Mouse (Mus musculus) G1E-ER4 (cell line): ENCODE data around the gene Sowaha. TPM values are rescaled to one million over a fixed set of nuclear protein-coding genes. Genes with fewer than 3 reads are reported as not detected.

ENCODE experiments used
- GATA1 ChIP-seq: IDR thresholded peaks from one replicate; pipeline ENCODE4 v1.8.0; 2012; ENCODE audit warnings: low read length, inconsistent platforms
- polyA plus RNA-seq: library from polyadenylated mRNA; stranded (reverse); fragments of >175 nt; gene quantifications from 2 replicates; pipeline ENCODE4 v1.2.3, GENCODE M21; 2012

The Sowaha gene
- polyA plus RNA-seq, 1 experiment: 15.6 TPM

DNA sequence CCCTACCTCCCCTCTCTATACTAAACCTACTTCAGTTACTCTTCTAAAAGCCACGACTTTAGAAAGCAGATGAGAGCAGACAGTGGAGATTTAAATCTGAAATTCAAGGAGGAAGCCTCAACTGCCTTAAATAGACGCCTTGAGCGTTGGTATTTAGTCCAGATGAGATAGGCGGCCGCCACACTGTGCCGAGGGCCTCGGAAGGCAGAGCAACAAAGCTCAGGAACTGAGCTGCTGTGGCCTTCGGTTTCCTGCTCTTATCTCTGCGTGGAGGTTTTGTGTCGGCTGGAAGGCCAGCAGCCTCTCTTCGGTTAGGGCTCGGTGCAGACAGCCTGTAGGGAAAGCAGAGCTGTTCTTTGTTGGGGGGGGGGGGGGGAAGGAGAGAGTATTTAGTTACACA lies 38.2 kb downstream of the Sowaha start:
- TF ChIP-seq GATA1: no peak

DNA sequence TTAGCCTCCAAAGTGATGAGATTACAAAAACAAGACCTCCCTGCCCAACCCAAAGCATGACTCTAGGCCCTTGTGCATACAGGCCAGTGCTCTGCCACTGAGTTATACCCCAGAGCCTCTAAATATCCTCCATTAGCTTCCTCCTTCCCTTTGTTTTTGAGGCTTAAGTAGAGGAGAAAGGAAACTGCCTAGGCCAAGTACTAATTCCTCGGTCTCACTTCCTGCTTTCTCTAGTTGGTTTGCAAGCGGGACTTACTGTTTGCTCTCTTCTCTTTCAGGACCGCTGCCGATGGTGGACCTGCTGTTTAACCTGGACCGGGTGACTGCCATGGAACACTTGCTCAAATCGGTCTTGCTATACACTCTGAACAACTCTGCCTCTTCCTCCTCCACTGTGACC lies 43.7 kb downstream of the Sowaha start:
- no peak for TF ChIP-seq GATA1

DNA sequence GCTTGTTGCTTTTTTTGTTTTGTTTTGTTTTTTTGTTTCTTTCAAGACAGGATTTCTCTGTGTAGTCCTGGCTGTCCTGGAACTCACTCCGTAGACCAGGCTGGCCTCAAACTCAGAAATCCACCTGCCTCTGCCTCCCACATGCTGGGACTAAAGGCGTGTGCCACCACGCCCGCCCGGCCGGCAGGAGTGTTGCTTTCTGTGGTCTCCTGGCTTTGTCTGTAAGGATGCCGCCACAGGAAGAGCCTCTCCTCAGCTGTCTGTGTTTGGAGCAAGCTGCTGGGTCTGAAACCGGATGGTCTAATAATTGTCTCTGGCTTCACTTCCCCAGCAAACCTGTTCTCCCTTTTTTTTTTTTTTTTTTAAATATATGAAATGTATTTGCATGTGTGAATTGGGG lies 44.6 kb downstream of the Sowaha start:
- TF ChIP-seq GATA1: no peak

GRCm38 (mm10) chr11:53433057-53433456 lies 47.0 kb downstream of the Sowaha start:
- TF ChIP-seq GATA1: no peak

DNA sequence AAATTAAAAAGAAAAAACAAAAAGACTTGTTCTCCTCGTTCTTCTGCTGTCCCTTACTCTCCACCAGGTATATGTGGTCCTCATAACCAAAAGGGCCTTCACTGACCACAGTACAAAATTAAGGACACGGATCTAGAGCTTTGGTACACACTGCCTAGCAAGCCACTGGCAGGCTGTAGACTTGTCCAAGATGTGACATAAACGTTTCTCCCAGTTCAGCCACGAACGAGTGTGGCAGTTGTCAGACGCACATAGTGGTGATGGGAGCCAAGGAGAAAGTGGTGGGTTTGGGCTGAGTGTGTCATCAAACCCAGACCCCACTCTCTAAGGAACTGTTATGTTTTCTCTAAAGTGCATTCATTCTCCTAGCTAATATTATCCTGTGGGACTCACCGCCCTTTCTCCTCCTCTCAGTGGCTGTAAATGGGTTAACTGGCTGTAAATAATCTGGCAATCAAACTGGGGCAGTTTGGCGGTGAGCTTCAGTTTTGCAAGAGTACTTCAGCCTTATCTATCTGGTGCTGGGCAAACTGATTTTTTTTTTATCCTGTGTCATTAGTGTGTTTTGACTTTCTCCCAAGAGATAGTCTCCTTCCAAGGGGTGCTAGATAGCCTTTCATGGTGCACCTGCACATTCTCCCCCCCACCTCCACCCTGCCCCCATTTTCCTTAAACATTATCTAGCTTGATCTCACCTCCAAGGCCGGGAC lies 48.6 kb downstream of the Sowaha start:
- no peak for TF ChIP-seq GATA1

DNA sequence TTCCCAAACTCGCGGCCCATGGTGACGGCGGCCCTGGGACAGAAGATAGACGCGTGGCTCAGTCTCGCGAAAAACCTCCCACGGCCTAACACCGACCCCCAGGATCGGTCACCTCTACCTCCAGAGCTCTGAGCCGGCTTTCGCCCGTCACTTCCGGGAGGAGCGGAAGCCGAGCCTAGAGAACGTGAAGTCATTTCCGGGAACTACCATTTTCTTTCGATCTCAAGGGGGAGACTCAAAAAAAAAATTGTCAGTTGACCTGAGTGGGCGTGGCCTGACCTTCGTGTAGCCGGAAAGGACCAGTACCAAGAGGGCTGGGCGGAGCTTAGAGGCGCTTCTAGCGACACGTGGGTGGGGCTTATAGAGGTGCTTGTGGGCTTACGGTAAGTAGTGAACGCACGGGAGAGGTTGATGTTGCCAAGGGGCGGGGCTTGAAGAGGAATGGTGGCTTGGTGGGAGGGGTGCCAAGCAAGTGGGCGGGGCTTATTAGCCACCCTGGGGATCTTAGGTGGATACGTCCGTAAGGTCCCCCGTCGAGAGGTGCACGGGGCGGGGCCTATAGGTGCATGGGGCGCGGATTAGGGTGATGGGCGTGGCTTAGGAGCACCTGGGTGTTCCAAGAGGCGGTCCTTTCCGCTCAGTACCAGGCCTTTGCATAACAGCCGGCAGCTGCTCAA lies 49.3 kb downstream of the Sowaha start, which contains the start of the genes Uqcrq and Gdf9:
Uqcrq (minus strand) TSS at position 162 of the 677 bp plus-strand sequence.
Gdf9 (plus strand) TSS at position 354 of the 677 bp plus-strand sequence.
- no peak for TF ChIP-seq GATA1

GRCm38 (mm10) chr11:53430300-53430669 lies 49.8 kb downstream of the Sowaha start:
- no peak for TF ChIP-seq GATA1

GRCm38 (mm10) chr11:53429182-53429581 lies 50.9 kb downstream of the Sowaha start:
- TF ChIP-seq GATA1: no peak

DNA sequence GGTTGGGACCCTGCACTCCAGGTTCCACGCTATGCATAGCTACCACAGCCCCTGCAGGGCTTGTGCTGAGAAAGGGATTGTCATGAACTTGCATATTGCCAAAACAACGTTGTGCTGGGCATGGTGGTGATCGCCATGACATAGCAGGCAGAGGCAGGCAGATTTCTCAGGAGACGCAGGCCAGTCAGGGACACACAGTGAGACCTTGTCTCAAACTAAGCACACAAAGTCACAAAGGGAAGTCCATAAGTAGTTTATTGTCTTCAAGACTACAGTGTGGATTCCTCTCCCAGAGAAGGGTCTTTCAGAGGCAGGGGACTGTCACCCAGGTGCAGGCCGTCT lies 51.4 kb downstream of the Sowaha start:
- TF ChIP-seq GATA1: no peak

DNA sequence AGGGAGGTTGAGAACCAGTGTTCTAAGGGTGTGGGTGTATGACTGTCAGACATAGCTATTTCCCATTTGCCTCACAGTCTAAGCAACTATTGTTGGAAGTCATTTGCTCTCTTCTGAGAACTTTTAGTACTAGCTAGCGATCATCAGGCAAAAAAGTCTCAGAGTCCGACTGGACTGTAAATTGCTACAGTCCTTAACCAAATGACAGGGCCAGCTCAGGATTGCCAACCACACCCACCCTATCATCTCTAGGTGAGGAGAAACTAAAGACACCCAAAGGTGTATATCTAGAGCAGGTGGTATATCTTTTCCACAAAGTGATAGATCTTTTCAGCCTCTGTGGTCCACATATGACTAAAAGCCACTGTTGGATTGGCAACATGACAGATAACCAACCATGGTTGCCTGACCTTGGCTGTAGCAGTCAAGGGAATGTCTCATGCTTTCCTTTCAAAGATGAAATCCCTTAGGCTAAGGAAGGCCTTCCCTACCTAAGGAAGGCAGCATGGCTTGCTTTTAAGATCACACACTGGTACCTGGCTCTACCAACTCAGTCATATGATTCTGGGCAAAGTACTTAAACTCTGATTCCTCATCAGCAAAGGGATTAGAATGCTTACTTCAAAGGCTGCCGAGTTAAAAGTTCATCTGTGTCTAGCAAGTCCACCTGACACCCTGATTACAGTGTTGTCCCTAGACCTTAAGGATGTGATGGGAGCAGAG lies 51.9 kb downstream of the Sowaha start:
- no peak for TF ChIP-seq GATA1

Other genes with a start within 250 kb of the Sowaha start
- gene Hspa4, start 179.8 kb downstream of the Sowaha start, polyA plus RNA-seq: 51.3 and 51.9 TPM in 2 replicates
- gene Zcchc10, start 155.6 kb downstream of the Sowaha start, polyA plus RNA-seq: 1.4 and 2.3 TPM in 2 replicates
- 4.1 and 4.5 TPM in 2 replicates for gene Aff4, start 129.4 kb downstream of the Sowaha start, polyA plus RNA-seq
- gene Leap2, start 57.1 kb downstream of the Sowaha start, polyA plus RNA-seq: not detected in 2 replicates
- gene Uqcrq, start 49.4 kb downstream of the Sowaha start, polyA plus RNA-seq: 217 and 299 TPM in 2 replicates
- 0.14 and 0.24 TPM in 2 replicates for gene Gdf9, start 49.3 kb downstream of the Sowaha start, polyA plus RNA-seq
- not detected in 2 replicates for gene Gm10447, start 23.2 kb downstream of the Sowaha start, polyA plus RNA-seq
- not detected in 2 replicates for gene Shroom1, start 23.1 kb downstream of the Sowaha start, polyA plus RNA-seq
- not detected in 2 replicates for gene Gm9837, start 9.8 kb downstream of the Sowaha start, polyA plus RNA-seq
- gene Gm9945, start 108 bp downstream of the Sowaha start, polyA plus RNA-seq: 0.15 and 0.50 TPM in 2 replicates
- gene Sept8, start 39.0 kb upstream of the Sowaha start, polyA plus RNA-seq: 208 and 239 TPM in 2 replicates
- gene Kif3a, start 87.1 kb upstream of the Sowaha start, polyA plus RNA-seq: 6.9 and 7.2 TPM in 2 replicates
- 0.81 TPM in 1 of 2 replicates, not detected in the other for gene Il4, start 138.4 kb upstream of the Sowaha start, polyA plus RNA-seq
- gene Il13, start 154.4 kb upstream of the Sowaha start, polyA plus RNA-seq: not detected in 2 replicates
- 16.0 and 16.3 TPM in 2 replicates for gene Rad50, start 227.0 kb upstream of the Sowaha start, polyA plus RNA-seq
- not detected in 2 replicates for gene Il5, start 240.5 kb upstream of the Sowaha start, polyA plus RNA-seq